Mouse (Mus musculus) adrenal gland, adult 18-20 months (tissue): Measurements from ENCODE around the gene Cntnap2. TPM values are rescaled to one million over a fixed set of nuclear protein-coding genes. Genes with fewer than 3 reads are reported as not detected.

Experiments
- DNase-seq, 2 experiments: peaks; one replicate each; pipeline ENCODE4 v3.0.0; 2021 to 2022; ENCODE audit warnings: low spot score in 2 of 2
- total RNA-seq, 2 experiments: library from RNA; stranded (reverse); gene quantifications; 1 replicate in 1 of 2; 2 replicates in 1 of 2; pipeline ENCODE4 v1.2.3; 2021

Cntnap2 gene
- total RNA-seq, 2 experiments from 2014 or later, result 1.5 to 2.0 TPM

DNA sequence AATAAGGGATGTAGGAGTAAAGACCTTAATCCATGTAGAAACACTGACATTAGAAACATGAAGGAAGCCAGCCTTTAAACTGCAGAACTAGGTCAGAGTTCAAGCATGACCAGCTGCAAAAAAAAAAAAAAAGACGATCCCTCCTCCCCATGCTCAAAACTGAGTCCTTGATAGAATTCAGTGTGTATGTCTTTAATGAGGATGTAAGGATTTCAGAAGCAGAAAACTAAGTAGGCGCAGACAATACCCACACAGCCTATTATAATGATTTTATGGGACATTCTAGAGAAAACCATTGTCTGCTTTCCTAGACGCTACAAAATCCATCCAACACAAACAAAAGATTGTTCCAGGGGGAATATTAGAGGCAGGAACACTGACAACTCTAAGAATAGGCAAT is 2168.4 kb downstream of the Cntnap2 start:
- DNase-seq, result no peak

DNA sequence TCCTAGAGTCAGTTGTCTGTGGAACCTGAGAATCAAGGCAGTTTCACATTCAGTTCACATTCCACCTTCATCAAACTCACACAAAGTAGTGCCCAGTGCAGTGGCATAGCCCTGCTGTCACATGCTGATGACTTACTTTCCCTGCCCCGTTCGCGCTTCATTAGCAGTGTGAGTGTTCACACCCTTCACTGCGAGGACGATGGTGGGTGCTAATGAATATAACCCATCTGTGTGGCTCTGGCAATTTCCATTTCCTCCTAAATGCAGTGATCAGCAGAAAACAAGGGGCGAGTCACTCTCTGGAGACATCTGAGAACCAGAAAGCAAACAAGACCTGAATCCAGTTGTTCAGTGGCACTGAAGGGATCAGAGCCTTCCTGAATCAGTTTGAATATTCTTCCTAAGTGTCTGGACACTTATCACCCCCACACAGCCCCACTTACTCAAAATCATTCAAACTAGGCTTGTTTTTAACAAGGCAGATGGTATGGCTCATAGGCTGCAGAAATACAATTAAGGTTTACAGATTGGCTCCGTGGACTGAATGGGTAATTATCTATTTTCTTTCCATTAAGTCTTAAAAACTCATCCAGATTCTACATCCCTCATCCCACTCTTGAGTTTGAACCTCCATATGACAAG is 2169.6 kb downstream of the Cntnap2 start:
- no peak for DNase-seq

DNA sequence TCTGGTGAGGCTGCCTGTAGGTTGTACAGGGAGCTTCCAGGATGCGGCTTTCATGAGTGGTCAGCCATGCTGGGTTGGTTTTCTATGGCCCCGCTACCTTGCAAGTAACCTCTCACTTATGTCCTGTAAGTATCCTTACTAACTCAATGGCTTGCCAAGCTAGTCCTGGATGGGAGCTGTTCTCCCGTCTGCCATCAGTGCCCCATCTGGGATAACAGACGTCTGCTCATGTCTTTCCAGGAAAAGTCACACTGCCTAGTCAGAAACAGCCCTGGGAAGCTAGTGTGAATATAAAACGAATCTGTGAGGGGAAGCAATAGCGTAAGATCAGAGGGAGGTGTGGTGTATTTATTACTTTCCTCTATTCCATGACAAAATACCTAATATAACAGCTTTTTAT is 2172.4 kb downstream of the Cntnap2 start:
- DNase-seq, result no peak

DNA sequence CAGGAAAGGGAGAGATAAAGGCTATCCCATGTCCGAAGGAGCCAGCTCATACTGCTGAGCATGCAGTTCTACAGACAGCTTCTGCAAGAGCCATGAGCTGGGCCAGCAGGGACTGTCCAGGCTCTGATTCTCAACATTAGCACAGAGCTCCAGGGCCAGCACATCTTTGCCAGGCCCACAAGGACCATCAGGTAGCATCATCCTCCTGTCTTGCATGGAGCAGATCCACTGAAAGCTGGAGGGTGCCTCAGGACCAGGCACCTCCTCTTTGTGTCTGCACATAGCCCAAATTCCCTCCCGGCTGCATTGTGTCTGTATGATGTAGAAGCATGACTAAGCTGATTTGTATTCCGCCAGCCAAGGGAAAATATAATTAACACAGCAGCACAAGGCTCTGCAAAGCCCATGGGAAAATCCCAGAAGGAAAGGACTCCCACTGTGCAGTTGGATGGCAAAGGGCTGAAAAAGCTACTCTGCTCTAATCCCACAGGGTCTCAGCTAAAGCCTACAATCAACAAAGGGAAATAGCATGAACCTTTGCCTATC is 2180.3 kb downstream of the Cntnap2 start:
- no peak for DNase-seq

DNA sequence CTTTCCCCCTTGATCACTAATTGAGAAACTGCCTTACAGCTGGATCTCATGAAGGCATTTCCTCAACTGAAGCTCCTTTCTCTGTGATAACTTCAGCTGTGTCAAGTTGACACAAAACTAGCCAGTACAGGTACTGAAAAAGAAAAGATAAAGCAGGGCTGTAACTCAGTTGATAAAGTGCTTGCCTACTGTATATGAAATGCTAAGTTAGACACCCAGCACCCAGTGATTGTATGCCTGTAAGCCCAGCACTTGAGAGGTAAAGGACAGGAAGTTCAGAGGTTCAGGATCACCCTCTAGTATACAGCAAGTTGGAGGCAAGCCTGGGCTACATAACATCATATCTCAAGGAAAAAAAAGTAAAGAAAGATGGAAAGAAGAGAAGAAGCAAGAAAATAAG is 2182.2 kb downstream of the Cntnap2 start:
- no peak for DNase-seq

DNA sequence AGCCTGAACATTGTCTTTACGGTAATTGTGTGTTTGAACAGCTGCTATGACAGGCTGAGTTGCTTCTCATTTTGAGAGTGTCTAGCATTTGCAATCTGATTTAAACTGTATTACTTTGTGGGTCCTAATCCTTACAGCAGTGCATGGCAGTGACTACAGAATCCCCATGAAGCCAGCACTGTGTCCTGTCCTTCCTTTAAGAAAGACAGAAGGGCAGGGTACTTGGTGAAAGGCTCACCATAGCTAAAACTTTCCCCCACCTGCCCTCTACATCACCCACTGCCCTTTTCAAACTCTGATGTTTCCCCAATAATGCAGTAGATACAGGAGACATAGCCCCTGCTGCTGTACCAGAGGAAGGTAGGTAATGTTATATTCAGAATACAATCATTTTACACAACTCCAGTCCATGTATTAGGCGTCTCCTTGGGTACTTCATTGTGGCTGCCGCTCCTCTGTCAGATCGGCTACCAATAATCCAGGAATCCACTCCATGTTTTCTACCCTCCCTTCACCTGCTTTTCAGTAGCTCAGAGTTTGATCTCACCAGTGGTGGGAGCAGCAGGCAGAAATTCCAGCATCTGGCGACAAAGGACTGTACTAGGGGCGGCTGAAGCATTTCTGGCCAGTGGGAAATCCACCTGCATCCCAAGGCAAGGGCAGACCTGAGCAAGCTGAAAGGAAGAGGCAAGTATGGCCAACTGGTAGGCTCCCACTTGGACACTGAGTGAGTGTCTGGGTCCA is 2184.9 kb downstream of the Cntnap2 start:
- DNase-seq, result no peak

DNA sequence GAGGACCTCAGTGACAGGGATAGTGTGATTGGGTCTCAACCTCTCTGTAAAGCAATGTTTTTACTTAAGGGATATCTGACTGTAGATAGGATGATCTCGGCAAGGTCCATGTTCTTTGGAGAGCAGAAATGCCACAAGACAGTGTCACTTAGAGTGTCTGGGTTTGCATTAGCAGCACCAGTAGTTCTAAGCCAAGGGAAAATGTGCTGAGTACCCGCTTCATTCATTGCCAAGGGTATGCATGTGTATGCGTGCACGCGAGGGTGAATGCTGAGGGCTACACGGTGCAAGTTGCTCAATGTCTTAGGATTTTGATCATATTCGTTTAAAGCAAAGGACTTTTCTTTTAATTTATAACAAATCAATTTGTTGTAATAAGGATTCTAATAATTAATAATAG is 2185.5 kb downstream of the Cntnap2 start:
- no peak for DNase-seq

DNA sequence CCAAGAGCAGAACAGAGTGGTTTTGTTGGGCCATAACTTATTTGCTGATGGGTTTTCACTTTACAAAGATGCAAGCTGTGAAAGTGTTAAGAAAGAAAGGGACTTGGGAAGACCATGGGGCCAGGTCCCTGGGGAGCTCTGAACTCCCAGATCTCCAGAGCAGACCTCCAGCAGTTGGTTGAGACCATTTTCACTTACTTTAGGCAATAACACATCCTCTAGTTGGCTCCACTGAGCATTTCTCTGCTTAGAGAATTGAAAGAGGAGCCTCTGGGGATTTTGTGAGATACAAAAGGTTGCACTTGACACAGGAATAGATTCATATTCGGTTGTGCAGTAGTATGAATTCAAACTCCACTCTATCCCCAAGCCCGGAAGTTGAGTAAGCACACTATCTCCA is 2196.1 kb downstream of the Cntnap2 start:
- no peak for DNase-seq

DNA sequence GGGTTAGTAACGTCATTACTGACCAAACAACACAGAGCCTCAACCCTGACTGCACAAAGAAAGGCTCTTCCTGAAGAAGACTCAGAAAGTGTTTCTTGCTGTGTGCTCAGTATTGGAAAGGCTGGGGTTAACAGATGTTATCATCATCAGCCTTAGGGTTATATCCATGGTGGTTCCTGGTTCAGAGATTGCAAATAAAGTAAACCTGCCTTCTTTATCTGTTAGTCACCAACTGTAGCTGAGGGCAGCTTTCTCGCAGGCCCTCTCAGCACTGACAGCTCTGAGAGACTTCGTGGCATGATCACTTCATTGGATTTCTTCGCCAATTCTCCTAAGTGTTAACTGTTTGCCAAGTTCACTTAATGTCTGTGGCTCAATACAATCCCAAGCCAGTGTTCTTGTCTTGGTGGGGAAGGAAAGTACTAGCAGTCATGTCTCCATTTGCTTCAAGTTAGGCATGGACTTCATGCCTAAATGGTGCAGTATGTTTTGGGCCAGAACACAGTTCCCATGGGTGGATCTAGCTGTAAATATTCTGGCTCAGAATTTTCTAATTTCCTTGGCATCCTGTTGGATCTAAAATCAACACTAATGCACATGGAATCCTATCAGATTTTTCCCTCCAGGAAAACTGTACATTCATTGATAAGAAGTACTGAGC is 2197.2 kb downstream of the Cntnap2 start:
- DNase-seq, result no peak

DNA sequence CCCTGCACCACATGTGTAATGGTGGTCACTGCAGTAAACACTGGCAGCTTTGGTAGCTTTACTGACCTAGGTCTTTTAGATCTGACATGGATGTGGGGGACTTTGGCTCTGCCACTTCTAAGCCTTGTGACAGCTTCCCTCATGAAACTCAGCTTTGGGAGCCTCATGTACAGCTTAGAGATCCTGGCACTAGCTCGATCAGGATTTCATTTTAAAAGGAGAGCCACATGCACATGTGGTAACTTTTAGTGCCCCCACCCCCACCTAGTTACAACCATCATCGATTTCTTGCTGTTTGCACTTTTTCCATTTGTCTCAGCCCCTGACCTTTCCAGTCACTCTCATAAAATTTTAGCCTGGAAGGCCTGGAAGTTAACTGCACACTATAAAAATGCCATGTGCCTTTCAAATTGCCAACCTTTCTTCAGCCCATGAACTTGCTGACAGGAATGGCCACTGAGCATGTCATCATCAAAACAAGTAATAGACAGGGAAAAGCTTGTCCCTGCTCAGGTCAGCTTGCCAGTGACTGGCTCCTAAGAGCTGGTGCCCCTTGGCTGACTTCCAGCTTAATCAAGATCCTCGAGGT is 2197.9 kb downstream of the Cntnap2 start:
- no peak for DNase-seq

DNA sequence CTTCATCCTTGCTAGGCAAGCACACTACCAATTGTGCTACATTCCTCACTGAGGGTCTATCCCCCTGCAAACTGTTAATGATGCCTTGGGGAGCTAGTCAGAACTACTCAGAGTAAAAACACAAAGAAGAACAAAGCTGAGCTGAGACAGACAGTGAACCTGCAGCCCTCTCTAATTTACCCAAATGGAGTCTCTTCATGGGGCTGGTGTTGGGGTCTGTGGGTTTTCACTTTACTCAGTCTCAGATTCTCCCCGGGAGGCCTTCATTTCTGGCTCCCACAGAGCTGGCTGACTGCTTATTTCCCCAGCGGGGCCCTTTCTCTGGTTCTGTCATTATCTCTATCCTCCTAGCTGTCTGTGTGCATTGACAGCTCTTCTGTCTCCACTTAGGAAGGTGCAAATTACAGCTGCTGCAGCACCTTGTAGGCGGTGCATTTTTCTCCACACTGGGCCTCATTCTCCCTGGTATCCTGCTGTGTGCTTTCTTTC is 2200.5 kb downstream of the Cntnap2 start:
- DNase-seq, result no peak

DNA sequence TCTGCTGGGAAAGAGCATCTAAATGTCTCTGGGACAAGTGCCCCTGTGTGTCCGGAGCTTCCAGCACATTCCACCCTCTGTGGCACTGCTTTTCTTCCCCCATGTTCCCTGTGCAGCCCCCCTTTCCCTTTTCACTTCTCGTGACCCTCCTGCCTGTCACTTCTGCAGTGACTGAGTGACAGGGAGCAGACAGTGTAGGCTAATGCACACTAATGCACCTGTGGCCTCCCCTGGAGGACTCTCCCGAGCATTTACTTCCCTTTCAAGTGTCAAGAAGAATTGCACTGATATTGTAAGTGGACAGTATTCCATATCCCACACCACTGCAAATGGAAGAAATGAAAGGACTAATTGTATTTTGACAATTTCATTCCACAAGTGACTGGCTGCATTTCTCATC is 2208.1 kb downstream of the Cntnap2 start:
- DNase-seq, result no peak

DNA sequence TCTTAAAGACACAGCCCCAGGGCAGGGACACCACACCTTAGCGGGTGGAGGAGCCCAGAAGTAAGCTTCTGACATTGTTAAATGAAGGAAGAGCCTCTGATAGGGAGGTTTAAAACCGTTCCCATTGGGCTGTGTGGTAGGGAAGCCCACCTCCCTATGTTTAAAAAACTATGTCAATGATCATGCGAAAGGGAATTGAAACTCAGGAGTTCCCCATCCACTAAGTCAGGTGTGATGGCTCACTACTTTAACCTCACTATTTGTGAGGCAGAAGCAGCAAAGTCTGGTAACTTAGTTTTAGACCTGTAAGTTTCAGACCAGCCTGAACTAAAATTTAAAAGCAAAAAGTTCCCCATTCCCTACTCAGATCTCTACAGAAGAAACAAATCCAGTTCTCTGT is 2210.3 kb downstream of the Cntnap2 start:
- no peak for DNase-seq

DNA sequence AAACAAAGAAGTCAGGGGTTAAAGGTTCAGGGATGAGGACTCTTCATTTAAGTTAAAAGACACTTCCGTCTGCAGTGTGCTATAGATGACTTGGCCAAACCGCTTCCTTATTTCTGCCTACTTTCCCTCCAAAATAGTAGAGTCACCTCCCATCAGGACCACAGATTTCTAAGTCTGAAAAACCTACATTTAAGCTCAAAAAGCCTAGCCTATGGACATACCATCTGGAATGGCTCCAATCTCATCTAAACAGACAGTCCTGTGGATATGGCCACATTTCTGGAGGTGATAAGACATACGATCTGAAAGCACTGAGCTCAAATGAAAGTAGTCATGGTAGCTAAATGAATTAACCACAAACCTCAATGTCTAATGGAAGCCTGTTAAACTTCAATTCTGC is 2212.4 kb downstream of the Cntnap2 start:
- DNase-seq, result no peak

DNA sequence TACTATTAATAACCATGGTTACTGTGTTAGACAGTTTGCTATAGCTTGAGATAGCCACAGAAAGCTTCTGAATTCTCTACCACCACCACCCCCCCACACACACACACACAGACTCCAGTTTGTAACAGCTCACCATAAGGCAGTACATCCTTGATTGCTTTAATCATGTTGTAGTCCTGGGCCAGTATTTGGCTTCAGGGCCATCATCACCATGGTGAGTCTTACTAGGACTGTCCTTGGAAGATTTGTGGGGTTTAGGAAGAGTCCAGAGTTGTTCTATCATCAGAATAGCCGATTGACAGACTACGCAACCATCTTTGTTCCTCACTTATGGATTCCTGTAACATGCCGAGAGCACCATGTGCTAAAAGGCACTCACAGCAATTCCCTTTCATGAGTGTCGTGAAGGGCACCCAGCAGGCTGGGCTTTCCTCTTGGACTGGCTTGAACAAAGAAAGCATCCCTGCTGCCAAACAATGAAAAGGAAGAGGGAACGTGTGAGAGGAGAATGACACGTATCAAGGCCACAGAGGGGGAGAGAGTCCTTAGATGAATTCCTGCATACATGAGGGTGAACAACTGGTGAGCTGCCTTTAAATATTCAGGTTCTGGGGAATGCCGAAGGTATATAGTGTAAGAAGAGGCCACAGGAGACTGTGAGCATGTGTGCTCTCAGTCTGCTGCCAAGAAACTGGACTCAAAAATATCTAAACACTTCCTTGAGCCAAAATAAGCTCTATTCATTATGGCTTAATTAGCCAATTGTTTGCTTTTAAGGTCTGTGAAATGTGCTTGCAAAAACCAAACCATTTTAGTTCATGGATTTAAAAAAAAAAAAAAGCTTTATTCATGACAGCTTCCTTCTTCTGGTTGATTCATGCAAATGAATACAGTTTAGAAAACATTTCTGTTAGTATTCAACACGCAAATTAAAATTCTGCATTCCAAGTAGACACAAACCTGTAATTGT is 2213.7 kb downstream of the Cntnap2 start:
- no peak for DNase-seq

DNA sequence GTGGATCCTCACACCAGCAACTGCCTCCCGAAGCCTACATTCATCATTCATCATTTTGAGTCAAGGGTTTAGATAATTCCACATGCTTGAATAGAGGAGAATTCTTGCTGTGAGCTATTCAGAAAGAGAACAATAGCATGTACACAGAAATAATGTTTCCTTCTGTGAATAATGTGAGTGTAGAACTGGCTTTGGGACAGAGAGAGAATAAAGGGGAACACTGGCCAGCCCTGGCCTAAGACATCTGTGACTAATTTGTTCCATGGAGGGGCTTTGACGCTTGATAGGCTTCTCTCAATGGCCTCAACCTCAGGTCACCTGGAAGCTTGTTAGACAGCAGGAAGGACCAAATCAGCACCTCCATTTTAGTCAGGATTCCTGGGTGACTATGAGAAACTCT is 2215.9 kb downstream of the Cntnap2 start:
- no peak for DNase-seq

DNA sequence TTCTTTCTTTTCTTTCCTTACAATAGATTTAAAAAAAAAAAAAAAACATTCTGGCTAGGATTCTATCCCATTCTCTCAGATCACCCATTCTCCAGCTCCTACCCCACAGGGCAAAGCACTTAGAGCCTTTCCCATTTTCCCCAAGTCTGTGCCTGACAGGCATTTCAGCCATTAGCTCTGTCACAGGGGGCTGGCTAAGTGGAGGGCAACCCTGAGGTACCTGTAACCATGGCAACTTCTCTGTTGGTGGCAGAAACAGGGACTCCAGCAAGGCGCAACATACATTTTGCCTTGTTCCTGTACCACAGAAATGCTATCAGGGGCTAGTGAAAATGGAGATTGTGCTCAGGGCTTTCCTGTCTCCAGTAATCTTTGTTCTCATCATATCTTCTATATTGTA is 2220.0 kb downstream of the Cntnap2 start:
- DNase-seq, result no peak

DNA sequence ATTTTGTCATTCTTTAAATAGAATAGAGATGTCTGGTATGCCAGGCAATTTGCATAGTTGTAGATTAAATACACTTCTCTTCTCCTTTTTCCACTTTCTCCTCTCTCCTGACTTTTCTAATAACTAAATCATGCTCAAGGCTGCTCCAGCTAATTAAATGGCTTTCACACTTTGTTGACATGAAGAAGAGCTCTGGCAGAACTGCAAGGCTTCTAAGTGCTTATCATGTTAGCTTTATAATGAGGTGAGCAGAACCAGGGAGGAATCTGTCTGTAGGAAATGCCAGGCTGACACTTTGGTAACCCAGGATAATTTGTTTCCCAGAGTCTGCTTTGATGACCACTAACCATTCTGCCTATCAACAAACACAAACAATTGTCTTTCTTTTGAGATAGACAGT is 2222.4 kb downstream of the Cntnap2 start:
- DNase-seq, result no peak

DNA sequence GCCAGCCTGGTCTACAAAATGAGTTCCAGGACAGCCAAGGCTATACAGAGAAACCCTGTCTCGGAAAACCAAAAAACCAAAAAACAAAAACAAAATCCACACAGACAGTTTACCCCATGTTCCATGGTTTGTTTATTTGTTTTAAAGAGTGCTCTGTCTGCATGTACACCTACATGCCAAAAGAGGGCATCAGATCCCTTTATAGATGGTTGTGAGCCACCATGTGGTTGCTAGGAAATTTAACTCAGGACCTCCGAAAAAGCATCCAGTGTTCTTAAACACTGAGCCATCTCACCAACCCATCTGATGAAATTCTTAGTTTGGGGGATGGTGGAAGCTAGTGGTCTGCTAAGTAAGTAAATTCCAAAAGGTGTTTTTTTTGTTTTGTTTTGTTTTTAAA is 2225.6 kb downstream of the Cntnap2 start:
- no peak for DNase-seq

DNA sequence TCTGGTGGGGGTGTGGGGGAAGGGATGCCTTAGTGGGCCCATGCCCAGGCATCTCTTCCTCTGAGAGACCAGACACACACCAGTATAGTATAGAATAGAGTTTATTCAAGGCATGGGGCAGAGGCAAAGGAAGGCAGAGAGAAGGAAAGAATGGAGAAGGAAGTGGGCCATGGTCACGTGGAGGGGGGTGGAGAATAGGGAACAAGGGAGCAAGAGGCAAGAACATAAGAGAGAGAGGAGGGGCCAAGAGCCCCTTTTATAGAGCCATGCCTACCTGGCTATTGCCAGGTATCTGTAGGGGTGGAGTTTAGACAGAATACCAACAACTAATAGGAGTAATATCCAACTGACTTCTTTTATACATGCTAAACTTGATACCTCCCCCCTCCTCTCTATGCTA is 2226.6 kb downstream of the Cntnap2 start:
- DNase-seq, result no peak
